Mouse (Mus musculus) midbrain, embryonic 15.5 days (tissue): ENCODE results near the gene Rhd. TPM values are rescaled to one million over a fixed set of nuclear protein-coding genes. Genes with fewer than 3 reads are reported as not detected.
"Not testable (repeated sequence)": the region's sequence is repeated elsewhere in the genome, so short reads cannot be mapped to it uniquely, and the experiment has no call there.

ENCODE experiments used
- ATAC-seq: fragments of 200-750 bp; cut with Nextera tagmentation; replicated peaks from 2 replicates; pipeline ENCODE4 v1.8.0; 2017; ENCODE audit warnings: moderate TSS enrichment
- H3K27ac ChIP-seq: fragments of 300-500 bp; sonication (generic); 2 replicates; pipeline ENCODE4 v1.5.1; 2015; ENCODE audit warnings: mild to moderate bottlenecking, inconsistent platforms
- H3K27me3 ChIP-seq: fragments of 300-500 bp; sonication (generic); replicated peaks from 2 replicates; pipeline ENCODE4 v1.6.1; 2015; ENCODE audit warnings: inconsistent platforms
- H3K36me3 ChIP-seq: fragments of 300-500 bp; sonication (generic); replicated peaks from 2 replicates; pipeline ENCODE4 v1.6.1; 2015; ENCODE audit warnings: inconsistent platforms
- H3K4me1 ChIP-seq: fragments of 300-500 bp; sonication (generic); 2 replicates; pipeline ENCODE4 v1.6.1; 2015; ENCODE audit warnings: inconsistent platforms
- H3K4me2 ChIP-seq: fragments of 300-500 bp; sonication (generic); 2 replicates; pipeline ENCODE4 v1.6.1; 2015; ENCODE audit warnings: inconsistent platforms, mild to moderate bottlenecking, moderate library complexity
- H3K4me3 ChIP-seq: fragments of 300-500 bp; sonication (generic); 2 replicates; pipeline ENCODE4 v1.5.1; 2015; ENCODE audit warnings: mild to moderate bottlenecking, inconsistent platforms
- H3K9ac ChIP-seq: fragments of 300-500 bp; sonication (generic); 2 replicates; pipeline ENCODE4 v1.6.1; 2015; ENCODE audit warnings: mild to moderate bottlenecking, inconsistent platforms
- H3K9me3 ChIP-seq: fragments of 300-500 bp; sonication (generic); 2 replicates; pipeline ENCODE4 v1.6.1; 2016; ENCODE audit warnings: inconsistent platforms
- WGBS: fragments of 180-500 bp; shearing (Covaris S2); methylation state at CpG from one replicate; pipeline ENCODE4 v1.1.7; 2015; ENCODE audit warnings: mixed read lengths; 5-methylcytosine and 5-hydroxymethylcytosine counted together
- polyA plus RNA-seq: library from polyadenylated mRNA; unstranded; fragments of >200 nt; fragmentation: Nextera tagmentation; extraction: Ambion mirVana; gene quantifications from 2 replicates; pipeline ENCODE4 v1.2.1, GENCODE M21; 2015

The Rhd gene
- 0.98 and 1.1 TPM in 2 replicates for polyA plus RNA-seq

DNA sequence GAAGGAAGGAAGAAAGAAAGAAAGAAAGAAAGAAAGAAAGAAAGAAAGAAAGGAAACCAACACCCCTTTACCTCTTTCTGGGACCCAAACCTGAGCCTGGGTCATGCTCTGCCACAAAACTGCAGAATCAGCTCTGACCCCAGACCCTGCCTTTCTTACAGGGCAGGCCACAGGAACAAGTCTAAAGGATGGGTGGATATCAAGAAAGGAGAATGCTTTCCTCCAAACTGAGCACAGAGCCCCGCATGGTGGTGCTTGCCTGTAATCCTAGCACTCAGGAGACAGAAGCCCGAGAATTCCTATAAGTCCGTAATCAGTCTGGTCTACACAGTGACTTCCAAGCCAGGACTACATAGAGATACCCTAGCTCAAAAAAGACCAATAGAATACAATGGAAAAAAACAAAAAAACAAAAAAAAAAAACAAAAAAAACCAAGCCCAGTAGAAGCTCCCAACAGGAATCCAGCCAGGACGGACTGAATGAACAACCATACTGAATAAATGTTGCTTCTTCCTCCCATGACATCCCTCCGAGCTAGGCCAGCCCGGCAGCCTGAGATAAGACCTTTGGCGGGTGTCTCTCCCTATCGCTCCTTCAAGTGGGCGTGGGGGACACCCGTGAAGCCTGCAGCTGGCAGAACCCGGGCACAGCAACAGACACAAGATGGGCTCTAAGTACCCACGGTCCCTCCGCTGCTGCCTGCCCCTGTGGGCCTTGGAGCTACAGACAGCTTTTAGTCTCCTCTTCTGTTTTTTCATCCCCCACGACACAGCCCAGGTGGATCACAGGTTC is at the start of gene Rhd:
TSS of gene Rhd (plus strand) at position 600 of the 793 bp plus-strand sequence.
- no peak for ATAC-seq
- Histone ChIP-seq H3K36me3 (no peaks in the 10 kb centered on the region), H3K9ac (no peak within 1 kb of the TSS), H3K4me1 (no peaks in the 10 kb centered on the region), H3K9me3 (no peaks in the 10 kb centered on the region), H3K4me3 (no peak within 1 kb of the TSS), H3K27ac (no peak within 1 kb of the TSS), H3K27me3 (peaks cover 8% of the 10 kb centered on the region), H3K4me2 (no peak within 1 kb of the TSS)
- 73% methylated on average over 14 of the region's 14 CpGs for WGBS

DNA sequence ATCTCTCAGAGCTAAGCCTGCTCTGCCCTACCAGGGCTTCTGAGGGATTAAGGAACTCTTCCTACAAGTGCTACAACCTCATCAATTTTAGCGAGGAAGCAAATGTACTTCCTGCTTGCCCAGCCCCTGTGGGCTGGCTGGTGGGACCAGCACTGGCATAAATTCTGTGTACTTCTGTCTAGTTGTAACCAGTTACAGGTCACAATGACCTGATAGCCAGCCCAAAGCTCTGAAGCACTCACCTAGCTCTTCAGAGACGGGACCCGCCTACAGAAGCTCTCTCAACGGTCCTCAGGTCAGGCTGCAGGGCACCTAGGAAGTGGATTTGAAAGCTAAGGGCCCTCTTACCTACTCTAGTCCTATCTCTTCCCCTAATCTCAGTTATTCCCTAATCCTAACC is 46.6 kb upstream of the Rhd start:
- H3K4me2 ChIP-seq = no peak overlapping the region
- 0 out of 2 replicates have a peak, but pooled peaks cover 1% of the 10 kb centered on the region for H3K36me3 ChIP-seq
- H3K27me3 ChIP-seq = no peaks in the 10 kb centered on the region
- no peak overlapping the region for H3K4me3 ChIP-seq
- ATAC-seq = no peak
- no peak overlapping the region for H3K9ac ChIP-seq
- H3K27ac ChIP-seq = no peak overlapping the region
- WGBS = 81% methylated on average over 4 of the region's 4 CpGs
- H3K9me3 ChIP-seq = no peaks in the 10 kb centered on the region
- peaks cover 7% of the 10 kb centered on the region; the same call in 1 of the 2 replicates for H3K4me1 ChIP-seq

DNA sequence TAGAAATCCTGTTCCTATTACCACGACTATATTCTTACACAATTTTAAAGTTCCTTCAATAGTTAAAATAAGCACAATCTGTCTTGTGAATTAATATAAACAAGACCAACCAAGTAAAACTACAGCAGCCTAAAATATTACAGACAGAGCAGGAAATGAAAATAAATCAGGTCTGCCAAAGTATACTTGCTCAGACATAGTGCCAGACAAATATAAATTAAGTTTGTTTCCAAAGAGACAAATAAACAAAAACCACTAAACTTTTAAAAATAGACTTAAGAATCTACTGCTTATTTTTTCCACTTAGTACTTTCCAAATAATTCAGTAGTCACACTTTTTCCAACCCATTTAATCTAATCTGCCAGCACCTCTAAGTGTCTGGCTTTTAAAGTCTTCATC is 43.3 kb upstream of the Rhd start:
- Histone ChIP-seq H3K4me3 (no peak overlapping the region), H3K27ac (no peak overlapping the region), H3K4me2 (no peak overlapping the region), H3K36me3 (0 out of 2 replicates have a peak, but pooled peaks cover 3% of the 10 kb centered on the region), H3K9me3 (no peaks in the 10 kb centered on the region), H3K9ac (no peak overlapping the region), H3K27me3 (no peaks in the 10 kb centered on the region), H3K4me1 (0 out of 2 replicates have a peak, but pooled peaks cover 2% of the 10 kb centered on the region)
- 88% methylated on average over 1 of the region's 1 CpGs for WGBS
- ATAC-seq = no peak

DNA sequence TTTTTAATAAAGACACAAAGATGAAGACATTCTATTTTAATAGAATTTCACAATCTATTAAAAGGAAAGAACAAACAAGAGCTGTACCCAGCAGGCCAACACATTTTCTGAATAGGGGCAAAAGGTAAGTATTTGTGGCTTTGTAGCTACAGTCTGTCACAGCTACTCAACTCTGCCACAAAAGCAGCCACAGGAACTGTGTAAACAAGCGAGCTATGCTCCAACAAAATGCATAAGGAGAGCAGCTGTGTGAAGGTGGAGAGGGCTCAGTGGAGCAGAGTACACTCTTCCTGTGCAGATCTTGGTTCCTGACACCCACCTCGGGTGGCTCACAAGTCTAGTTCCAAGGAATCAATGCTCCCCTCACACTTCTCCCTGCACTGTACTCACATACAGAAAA is 40.8 kb upstream of the Rhd start:
- Histone ChIP-seq H3K36me3 (peaks cover 25% of the 10 kb centered on the region), H3K9me3 (no peaks in the 10 kb centered on the region), H3K4me3 (no peak overlapping the region), H3K9ac (no peak overlapping the region), H3K27me3 (no peaks in the 10 kb centered on the region), H3K27ac (no peak overlapping the region; the same call in 1 of the 2 replicates), H3K4me2 (no peak overlapping the region), H3K4me1 (no peaks in the 10 kb centered on the region)
- ATAC-seq = no peak
- WGBS = 75% methylated on average over 2 of the region's 2 CpGs

DNA sequence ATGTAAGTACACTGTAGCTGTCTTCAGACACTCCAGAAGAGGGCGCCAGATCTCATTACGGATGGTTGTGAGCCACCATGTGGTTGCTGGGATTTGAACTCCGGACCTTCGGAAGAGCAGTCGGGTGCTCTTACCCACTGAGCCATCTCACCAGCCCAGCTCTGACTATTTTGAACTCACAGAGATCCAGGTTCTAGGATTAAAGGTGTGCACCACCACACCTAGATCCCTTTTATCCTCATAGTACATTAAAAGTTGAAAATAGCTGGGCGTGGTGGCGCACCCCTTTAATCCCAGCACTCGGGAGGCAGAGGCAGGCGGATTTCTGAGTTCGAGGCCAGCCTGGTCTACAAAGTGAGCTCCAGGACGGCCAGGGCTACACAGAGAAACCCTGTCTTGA is 38.5 kb upstream of the Rhd start:
- not testable (repeated sequence) for H3K4me3 ChIP-seq, H3K9me3 ChIP-seq, ATAC-seq, H3K9ac ChIP-seq, H3K27me3 ChIP-seq, H3K4me1 ChIP-seq, H3K4me2 ChIP-seq, H3K27ac ChIP-seq
- peaks cover 34% of the 10 kb centered on the region for H3K36me3 ChIP-seq
- 93% methylated on average over 11 of the region's 11 CpGs for WGBS

DNA sequence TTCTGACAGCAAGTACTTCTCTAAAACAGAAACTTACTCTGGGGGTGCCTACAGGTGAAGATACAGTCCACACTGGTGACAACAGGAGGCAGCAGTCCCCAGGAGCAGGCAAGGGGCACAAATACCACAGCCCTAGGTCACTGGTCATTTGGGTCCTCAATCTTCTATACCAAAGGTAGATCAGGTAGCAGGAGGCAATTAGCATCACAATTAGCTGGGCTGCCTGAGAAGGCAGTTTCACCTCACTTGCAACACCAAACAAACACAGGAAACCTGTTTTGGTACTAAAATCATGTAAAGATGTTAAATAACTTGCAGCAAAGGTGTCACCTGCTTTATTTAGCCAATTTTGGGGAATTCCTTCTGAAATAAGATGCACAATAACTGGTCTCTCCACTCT is 38.0 kb upstream of the Rhd start:
- Histone ChIP-seq H3K27ac (no peak overlapping the region), H3K4me1 (no peaks in the 10 kb centered on the region), H3K27me3 (no peaks in the 10 kb centered on the region), H3K9me3 (no peaks in the 10 kb centered on the region), H3K4me3 (no peak overlapping the region), H3K9ac (no peak overlapping the region), H3K4me2 (no peak overlapping the region), H3K36me3 (peaks cover 38% of the 10 kb centered on the region)
- ATAC-seq = no peak

DNA sequence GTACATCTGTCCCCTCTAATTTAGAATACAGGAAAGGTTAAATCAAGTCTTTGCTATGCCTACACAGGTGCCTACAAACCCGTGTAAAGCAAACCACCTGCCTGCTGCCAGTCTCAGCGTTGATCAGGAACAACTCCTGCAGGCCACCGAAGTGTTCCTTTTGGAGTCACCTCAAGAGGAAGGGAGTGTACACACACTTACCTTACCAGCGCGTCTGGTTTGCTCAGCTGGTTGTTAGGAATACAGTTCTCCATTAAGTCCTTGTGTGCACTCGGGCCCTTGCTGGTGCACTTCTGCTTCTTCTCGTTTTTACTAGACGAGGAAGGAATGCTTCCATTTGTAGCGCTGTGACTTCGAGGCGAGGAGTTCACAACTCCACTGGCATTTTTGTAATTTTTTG is 36.5 kb upstream of the Rhd start:
- H3K4me2 ChIP-seq = no peak overlapping the region
- WGBS = 96% methylated on average over 11 of the region's 11 CpGs
- H3K9ac ChIP-seq = no peak overlapping the region

DNA sequence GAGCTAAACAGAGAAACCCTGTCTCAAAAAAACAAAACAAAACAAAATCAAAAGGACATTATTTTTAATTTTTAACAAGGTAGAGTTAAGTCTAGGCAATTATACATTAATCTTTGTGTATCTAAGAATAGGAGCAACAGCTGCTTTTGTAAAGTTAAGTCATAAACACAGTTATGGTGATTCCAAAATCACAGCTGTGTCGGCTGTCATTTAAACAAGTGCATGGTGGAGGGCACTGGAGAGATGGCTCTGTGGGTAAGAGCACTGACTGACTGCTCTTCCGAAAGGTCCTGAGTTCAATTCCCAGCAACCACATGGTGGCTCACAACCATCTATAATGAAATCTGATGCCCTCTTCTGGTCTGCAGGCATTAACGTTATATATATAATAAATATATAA is 32.4 kb upstream of the Rhd start:
- Histone ChIP-seq H3K4me1 (no peaks in the 10 kb centered on the region), H3K27me3 (no peaks in the 10 kb centered on the region), H3K36me3 (peaks cover 31% of the 10 kb centered on the region), H3K4me2 (no peak overlapping the region), H3K9me3 (no peaks in the 10 kb centered on the region), H3K9ac (no peak overlapping the region), H3K27ac (no peak overlapping the region), H3K4me3 (no peak overlapping the region)
- 92% methylated on average over 3 of the region's 3 CpGs for WGBS
- ATAC-seq = no peak

More for the DNA sequence above, 36.5 kb upstream of the Rhd start:
- no peaks in the 10 kb centered on the region for H3K9me3 ChIP-seq
- no peaks in the 10 kb centered on the region for H3K4me1 ChIP-seq
- no peak overlapping the region for H3K27ac ChIP-seq
- peaks cover 38% of the 10 kb centered on the region for H3K36me3 ChIP-seq
- no peak for ATAC-seq
- H3K4me3 ChIP-seq = no peak overlapping the region
- H3K27me3 ChIP-seq = no peaks in the 10 kb centered on the region

DNA sequence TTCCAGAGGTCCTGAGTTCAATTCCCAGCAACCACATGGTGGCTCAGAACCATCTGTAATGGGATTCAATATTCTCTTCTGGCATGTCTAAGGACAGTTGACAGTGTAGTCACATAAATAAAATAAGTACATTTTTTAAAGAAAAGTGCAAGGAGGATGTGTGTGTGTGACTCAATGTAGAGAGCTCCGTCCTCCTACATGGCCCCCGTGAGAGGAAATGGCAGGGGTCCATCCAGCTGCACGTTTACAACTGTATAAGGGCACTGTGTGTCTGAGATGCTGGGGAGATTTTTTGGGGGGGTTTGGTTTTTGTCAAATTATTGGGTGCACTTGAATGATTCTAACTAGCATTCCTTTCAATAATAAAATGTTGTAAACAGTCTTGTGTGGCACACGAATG is 28.9 kb upstream of the Rhd start:
- no peak for ATAC-seq
- Histone ChIP-seq H3K9ac (no peak overlapping the region), H3K36me3 (peaks cover 12% of the 10 kb centered on the region; the same call in 1 of the 2 replicates), H3K9me3 (no peaks in the 10 kb centered on the region), H3K27me3 (no peaks in the 10 kb centered on the region), H3K27ac (no peak overlapping the region), H3K4me1 (no peaks in the 10 kb centered on the region), H3K4me2 (no peak overlapping the region), H3K4me3 (no peak overlapping the region)
- WGBS = 86% methylated on average over 4 of the region's 4 CpGs

DNA sequence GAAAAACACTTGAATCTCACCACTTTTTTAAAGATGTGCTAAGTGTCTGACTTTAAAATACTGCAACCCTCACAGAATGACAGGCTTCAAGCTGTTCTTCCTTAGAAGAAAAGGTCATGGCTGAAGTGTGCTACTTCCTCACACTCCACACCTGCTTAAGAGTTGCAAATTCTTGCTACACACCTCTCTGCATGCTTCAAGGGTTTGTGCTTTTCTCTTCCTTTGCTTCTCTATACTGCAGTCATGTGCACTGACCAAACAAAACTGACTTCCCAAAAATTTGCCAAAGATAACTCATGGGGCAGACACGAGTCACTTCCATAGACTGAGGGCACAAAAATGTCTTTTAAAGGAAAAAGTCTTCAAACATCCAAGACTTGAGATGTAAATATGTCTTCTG is 26.1 kb upstream of the Rhd start:
- no peaks in the 10 kb centered on the region for H3K4me1 ChIP-seq
- no peak overlapping the region for H3K27ac ChIP-seq
- ATAC-seq = no peak
- H3K4me2 ChIP-seq = no peak overlapping the region
- peaks cover 4% of the 10 kb centered on the region; the same call in 1 of the 2 replicates for H3K36me3 ChIP-seq
- H3K4me3 ChIP-seq = no peak overlapping the region
- H3K27me3 ChIP-seq = no peaks in the 10 kb centered on the region
- no peak overlapping the region for H3K9ac ChIP-seq
- WGBS = 84% methylated on average over 1 of the region's 1 CpGs
- no peaks in the 10 kb centered on the region for H3K9me3 ChIP-seq

DNA sequence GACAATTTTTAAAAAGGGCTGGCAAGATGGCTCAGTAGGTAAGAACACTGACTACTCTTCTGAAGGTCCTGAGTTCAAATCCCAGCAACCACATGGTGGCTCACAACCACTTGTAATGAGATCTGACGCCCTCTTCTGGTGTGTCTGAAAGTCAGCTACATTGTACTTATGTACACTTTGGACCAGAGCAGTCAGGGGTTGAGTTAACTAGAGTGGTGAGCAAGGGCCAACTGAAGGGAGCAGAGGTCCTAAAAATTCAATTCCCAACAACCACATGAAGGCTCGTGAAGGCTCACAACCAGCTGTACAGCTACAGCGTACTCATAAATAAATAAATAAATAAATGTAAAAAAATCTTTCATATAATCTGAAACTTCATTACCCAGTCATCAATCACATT is 25.6 kb upstream of the Rhd start:
- H3K9me3 ChIP-seq, ATAC-seq, H3K4me3 ChIP-seq, H3K4me2 ChIP-seq, H3K36me3 ChIP-seq, H3K9ac ChIP-seq, H3K27me3 ChIP-seq, H3K27ac ChIP-seq, H3K4me1 ChIP-seq: not testable (repeated sequence)
- 88% methylated on average over 3 of the region's 3 CpGs for WGBS

DNA sequence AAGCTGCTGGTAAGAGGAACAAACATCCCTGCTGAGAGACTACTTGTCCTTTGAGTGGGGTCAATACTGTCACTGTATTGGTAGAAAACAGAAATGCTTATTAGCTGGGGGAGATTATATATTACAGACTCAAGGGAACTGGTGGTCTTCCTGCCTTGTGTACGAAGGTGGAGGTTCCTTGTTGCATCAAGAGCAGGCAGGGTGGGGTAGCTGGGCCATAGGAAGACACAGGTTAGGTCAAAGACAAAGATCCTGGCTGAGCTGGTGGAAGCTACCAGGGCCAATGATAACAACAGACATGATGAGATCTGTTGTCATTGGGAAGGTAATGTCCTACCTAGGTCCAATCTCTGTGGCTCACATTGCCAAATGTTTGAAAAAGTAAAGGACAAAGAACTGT is 24.1 kb upstream of the Rhd start:
- H3K9ac ChIP-seq = no peak overlapping the region
- no peaks in the 10 kb centered on the region for H3K9me3 ChIP-seq
- H3K27ac ChIP-seq = no peak overlapping the region
- H3K27me3 ChIP-seq = no peaks in the 10 kb centered on the region
- no peak for ATAC-seq
- H3K4me2 ChIP-seq = no peak overlapping the region
- H3K4me3 ChIP-seq = no peak overlapping the region
- H3K4me1 ChIP-seq = no peaks in the 10 kb centered on the region
- peaks cover 4% of the 10 kb centered on the region; the same call in 1 of the 2 replicates for H3K36me3 ChIP-seq
- WGBS = 71% methylated on average over 1 of the region's 1 CpGs

DNA sequence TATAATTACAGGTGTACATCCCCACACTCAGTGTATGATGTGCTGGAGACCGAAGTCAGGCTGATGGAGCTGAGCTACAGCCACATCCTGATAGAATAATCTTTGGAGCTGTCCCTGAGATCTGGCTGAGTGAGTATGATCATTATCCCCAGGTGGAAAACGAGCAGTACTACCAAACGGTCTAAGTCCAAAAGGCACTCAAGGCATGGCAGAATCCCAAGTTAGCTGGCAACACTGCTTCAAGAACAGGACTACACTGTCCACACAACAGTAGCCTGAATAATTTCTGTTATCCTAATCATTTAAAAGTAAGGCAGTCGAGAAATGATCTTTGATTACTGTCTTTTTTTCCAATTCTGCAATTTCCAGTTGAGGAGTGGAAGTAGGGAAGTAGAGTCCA is 20.8 kb upstream of the Rhd start:
- H3K27me3 ChIP-seq = no peaks in the 10 kb centered on the region
- H3K9me3 ChIP-seq = no peaks in the 10 kb centered on the region
- ATAC-seq = no peak
- no peaks in the 10 kb centered on the region for H3K36me3 ChIP-seq
- H3K27ac ChIP-seq = no peak overlapping the region
- H3K4me2 ChIP-seq = no peak overlapping the region
- no peak overlapping the region for H3K4me3 ChIP-seq
- 90% methylated on average over 4 of the region's 4 CpGs for WGBS
- peaks cover 9% of the 10 kb centered on the region; the same call in 1 of the 2 replicates for H3K4me1 ChIP-seq
- H3K9ac ChIP-seq = no peak overlapping the region
